Mouse (Mus musculus) 416B (cell line): ENCODE measurements around the gene Gbf1.

Experiments used
- DNase-seq: peaks from one replicate; pipeline ENCODE4 v3.0.0; 2011; ENCODE audit warnings: low read depth

Gene Gbf1

DNA sequence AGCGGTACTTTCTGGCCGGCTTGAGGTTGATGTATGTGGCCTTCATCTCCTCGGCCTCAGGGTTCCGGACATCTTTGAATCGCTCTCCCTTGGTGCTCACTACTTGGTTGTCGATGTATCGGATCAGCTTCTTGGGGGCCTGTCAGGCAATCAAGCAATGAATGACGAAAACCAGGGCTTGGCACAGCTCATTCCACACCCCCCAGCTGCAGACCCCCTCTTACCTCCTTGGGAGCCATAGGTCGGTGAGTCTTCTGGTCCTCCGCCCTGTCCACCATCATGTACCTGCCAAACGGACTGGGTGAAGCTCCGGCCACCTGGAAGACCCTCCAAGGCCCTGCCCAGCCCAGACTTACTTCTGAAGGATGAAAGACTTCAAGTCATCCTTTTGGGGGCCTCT, 178.4 kb downstream of the Gbf1 start:
- no peak for DNase-seq

DNA sequence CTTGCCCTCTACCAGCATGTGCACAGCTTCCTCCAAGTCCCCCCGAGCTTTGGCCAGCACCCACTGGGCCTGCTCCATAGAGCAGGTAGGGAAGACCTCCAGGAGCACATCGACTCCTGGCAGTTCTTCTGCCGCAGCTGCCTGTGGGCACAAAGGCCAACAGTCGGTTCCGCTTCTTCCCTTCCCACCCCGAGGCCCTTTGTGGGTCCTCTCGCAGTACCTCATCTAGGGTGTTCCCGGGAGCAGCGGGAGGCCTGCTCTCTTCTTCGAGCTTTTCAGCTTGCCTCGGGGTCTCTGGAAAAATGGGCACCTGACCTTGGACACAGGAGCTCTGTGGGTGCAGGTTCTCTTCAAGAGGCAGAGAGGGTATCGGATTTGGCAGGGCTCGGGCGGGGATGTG, 179.0 kb downstream of the Gbf1 start:
- no peak for DNase-seq

DNA sequence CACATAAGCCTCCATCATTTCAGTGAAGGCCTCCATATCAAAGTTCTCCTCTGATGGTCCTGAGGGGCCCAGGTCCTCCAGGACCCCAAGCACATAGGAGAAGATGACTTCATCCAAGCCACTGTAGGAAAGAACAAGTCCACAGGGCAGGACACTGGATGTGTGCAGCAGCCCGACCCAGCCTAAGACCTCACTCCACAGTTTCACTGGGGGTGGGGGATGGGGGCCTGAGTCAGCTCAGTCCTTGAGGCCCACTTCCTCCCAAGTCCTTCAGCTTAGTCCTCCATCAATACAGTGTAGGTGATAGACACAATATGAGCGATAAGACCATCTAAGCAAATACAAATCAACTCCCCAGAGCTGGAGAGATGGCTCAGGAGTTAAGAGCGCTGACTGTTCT, 179.6 kb downstream of the Gbf1 start:
- no peak for DNase-seq

DNA sequence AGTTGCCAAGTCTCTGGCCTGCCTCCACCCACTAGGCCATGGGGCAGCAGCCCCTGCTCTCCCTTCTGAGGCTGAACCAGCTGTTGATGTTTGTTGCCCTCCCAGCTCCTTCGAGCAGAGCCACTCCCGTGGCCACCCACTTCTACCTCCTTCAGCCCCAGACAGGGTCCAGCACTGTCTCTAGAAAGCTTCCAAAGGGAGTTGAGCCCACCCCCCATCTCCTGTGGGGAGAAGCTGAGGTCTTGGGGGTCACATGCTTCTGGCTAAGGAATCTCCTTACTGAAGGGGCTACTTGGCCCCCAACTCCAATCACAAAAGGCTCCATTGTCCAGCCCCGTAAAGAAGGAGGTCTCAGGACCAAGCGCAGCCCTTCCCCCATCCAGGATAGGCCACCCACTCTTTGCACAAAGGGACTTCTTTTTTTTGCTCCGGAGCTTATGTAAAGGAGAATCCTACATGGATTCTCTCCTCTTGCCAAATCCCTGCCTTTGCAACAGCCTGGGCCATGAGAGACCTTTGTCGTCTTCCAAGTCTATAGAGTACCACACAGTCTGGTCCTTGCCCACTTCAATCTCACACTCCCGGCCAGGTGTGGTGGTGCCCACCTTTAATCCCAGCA, 180.5 kb downstream of the Gbf1 start:
- DNase-seq = no peak

DNA sequence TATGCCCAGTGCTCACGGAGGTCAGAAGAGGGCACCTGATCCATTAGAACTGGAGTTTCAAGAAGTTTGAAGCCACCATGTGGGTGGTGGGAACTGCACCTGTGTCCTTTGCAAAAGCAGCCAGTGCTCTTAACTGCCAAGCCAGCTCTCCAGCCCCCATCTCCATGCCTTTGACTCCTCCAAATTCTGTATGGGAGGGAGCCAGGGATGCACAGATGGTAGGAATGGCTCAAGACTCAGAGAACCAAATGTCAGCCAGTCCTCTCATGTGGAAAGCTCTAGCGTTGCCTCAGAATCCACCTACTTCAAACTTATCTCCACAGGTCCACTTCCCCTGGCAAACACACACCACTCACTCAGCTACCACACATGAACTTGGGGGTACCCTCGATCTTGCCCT, 181.6 kb downstream of the Gbf1 start:
- DNase-seq = no peak
